Mouse (Mus musculus): ENCODE measurements around the gene March1. TPM values are rescaled to one million over a fixed set of nuclear protein-coding genes. Genes with fewer than 3 reads are reported as not detected.

March1 gene
- polyA plus RNA-seq, 1 experiment from 2014 or later, result 0.45 TPM

- no peaks in the 10 kb centered on the region for H3K4me1 ChIP-seq (ENCODE audit: insufficient read depth)
- no peak overlapping the region for H3K27ac ChIP-seq (ENCODE audit: low read depth)
- no peak overlapping the region for H3K9ac ChIP-seq
- ATAC-seq (ENCODE audit: insufficient read depth) (no peak), DNase-seq (no peak)
- 73% methylated on average over 1 of the region's 1 CpGs for WGBS
- H3K9me3 ChIP-seq (ENCODE audit: low read depth, low read length), result no peaks in the 10 kb centered on the region
- no peak for TF ChIP-seq CTCF (IDR thresholded peaks at IDR 0.05; ENCODE audit: low read depth)
- no peaks in the 10 kb centered on the region for H3K36me3 ChIP-seq (ENCODE audit: insufficient read depth)
- H3K4me3 ChIP-seq (ENCODE audit: low read depth, low read length), result no peak overlapping the region
- no peak overlapping the region for H3K4me2 ChIP-seq
- no peaks in the 10 kb centered on the region for H3K27me3 ChIP-seq (ENCODE audit: insufficient read depth, low read length)
These were observed 549.1 kb downstream of the March1 start for GRCm38 (mm10) chr8:66166835-66167234.

- no peak for TF ChIP-seq CTCF (IDR thresholded peaks at IDR 0.05; ENCODE audit: low read depth)
- no peak overlapping the region for H3K4me2 ChIP-seq
- H3K36me3 ChIP-seq (ENCODE audit: insufficient read depth), result no peaks in the 10 kb centered on the region
- no peak overlapping the region for H3K27ac ChIP-seq (ENCODE audit: low read depth)
- no peak for DNase-seq
- H3K4me1 ChIP-seq (ENCODE audit: insufficient read depth), result no peaks in the 10 kb centered on the region
- H3K9me3 ChIP-seq (ENCODE audit: low read depth, low read length), result no peaks in the 10 kb centered on the region
- no peak overlapping the region for H3K9ac ChIP-seq
- no peak for ATAC-seq (ENCODE audit: insufficient read depth)
- no peak overlapping the region for H3K4me3 ChIP-seq (ENCODE audit: low read depth, low read length)
- H3K27me3 ChIP-seq (ENCODE audit: insufficient read depth, low read length), result no peaks in the 10 kb centered on the region
- 57% methylated on average over 2 of the region's 2 CpGs for WGBS
These were observed 549.9 kb downstream of the March1 start for GRCm38 (mm10) chr8:66167405-66168173.

- Histone ChIP-seq H3K4me2 (no peak overlapping the region), H3K9ac (no peak overlapping the region), H3K9me3 (ENCODE audit: low read depth, low read length) (no peaks in the 10 kb centered on the region), H3K36me3 (ENCODE audit: insufficient read depth) (no peaks in the 10 kb centered on the region), H3K4me3 (ENCODE audit: low read depth, low read length) (no peak overlapping the region), H3K27me3 (ENCODE audit: insufficient read depth, low read length) (no peaks in the 10 kb centered on the region), H3K4me1 (ENCODE audit: insufficient read depth) (no peaks in the 10 kb centered on the region), H3K27ac (ENCODE audit: low read depth) (no peak overlapping the region)
- ATAC-seq (ENCODE audit: insufficient read depth) (no peak), DNase-seq (no peak)
- 83% methylated on average over 1 of the region's 1 CpGs for WGBS
- no peak for TF ChIP-seq CTCF (IDR thresholded peaks at IDR 0.05; ENCODE audit: low read depth)
These were observed 561.6 kb downstream of the March1 start for GRCm38 (mm10) chr8:66179336-66179735.

- H3K27me3 ChIP-seq (ENCODE audit: insufficient read depth, low read length), result no peaks in the 10 kb centered on the region
- WGBS, result 46% methylated on average over 4 of the region's 4 CpGs
- H3K9ac ChIP-seq, result no peak overlapping the region
- DNase-seq, result no peak
- H3K4me3 ChIP-seq (ENCODE audit: low read depth, low read length), result no peak overlapping the region
- ATAC-seq (ENCODE audit: insufficient read depth), result no peak
- TF ChIP-seq CTCF (IDR thresholded peaks at IDR 0.05; ENCODE audit: low read depth), result no peak
- no peak overlapping the region for H3K4me2 ChIP-seq
- no peaks in the 10 kb centered on the region for H3K36me3 ChIP-seq (ENCODE audit: insufficient read depth)
- no peaks in the 10 kb centered on the region for H3K4me1 ChIP-seq (ENCODE audit: insufficient read depth)
- H3K27ac ChIP-seq (ENCODE audit: low read depth), result no peak overlapping the region
- no peaks in the 10 kb centered on the region for H3K9me3 ChIP-seq (ENCODE audit: low read depth, low read length)
These were observed 563.6 kb downstream of the March1 start for GRCm38 (mm10) chr8:66181265-66181664.

- Histone ChIP-seq H3K9me3 (ENCODE audit: low read depth, low read length) (no peaks in the 10 kb centered on the region), H3K27ac (ENCODE audit: low read depth) (no peak overlapping the region), H3K9ac (no peak overlapping the region), H3K4me3 (ENCODE audit: low read depth, low read length) (no peak overlapping the region), H3K36me3 (ENCODE audit: insufficient read depth) (no peaks in the 10 kb centered on the region), H3K4me2 (no peak overlapping the region), H3K27me3 (ENCODE audit: insufficient read depth, low read length) (no peaks in the 10 kb centered on the region), H3K4me1 (ENCODE audit: insufficient read depth) (no peaks in the 10 kb centered on the region)
- no peak for TF ChIP-seq CTCF (IDR thresholded peaks at IDR 0.05; ENCODE audit: low read depth)
- DNase-seq (no peak), ATAC-seq (ENCODE audit: insufficient read depth) (no peak)
- WGBS, result 51% methylated on average over 3 of the region's 3 CpGs
These were observed 564.6 kb downstream of the March1 start for GRCm38 (mm10) chr8:66182257-66182656.

- H3K4me1 ChIP-seq (ENCODE audit: insufficient read depth), result no peaks in the 10 kb centered on the region
- no peak overlapping the region for H3K4me2 ChIP-seq
- no peak overlapping the region for H3K9ac ChIP-seq
- 46% methylated on average over 2 of the region's 2 CpGs for WGBS
- H3K4me3 ChIP-seq (ENCODE audit: low read depth, low read length), result no peak overlapping the region
- H3K36me3 ChIP-seq (ENCODE audit: insufficient read depth), result no peaks in the 10 kb centered on the region
- TF ChIP-seq CTCF (IDR thresholded peaks at IDR 0.05; ENCODE audit: low read depth), result no peak
- H3K27me3 ChIP-seq (ENCODE audit: insufficient read depth, low read length), result no peaks in the 10 kb centered on the region
- no peak for ATAC-seq (ENCODE audit: insufficient read depth)
- H3K27ac ChIP-seq (ENCODE audit: low read depth), result no peak overlapping the region
- DNase-seq, result no peak
- H3K9me3 ChIP-seq (ENCODE audit: low read depth, low read length), result no peaks in the 10 kb centered on the region
These were observed 565.8 kb downstream of the March1 start for GRCm38 (mm10) chr8:66183454-66183853.

- WGBS, result 88% methylated on average over 2 of the region's 2 CpGs
These were observed 567.5 kb downstream of the March1 start for GRCm38 (mm10) chr8:66185226-66185625.

More at GRCm38 (mm10) chr8:66185226-66185625, 567.5 kb downstream of the March1 start:
- Histone ChIP-seq H3K4me2 (no peak overlapping the region), H3K27ac (ENCODE audit: low read depth) (no peak overlapping the region), H3K27me3 (ENCODE audit: insufficient read depth, low read length) (no peaks in the 10 kb centered on the region), H3K4me1 (ENCODE audit: insufficient read depth) (no peaks in the 10 kb centered on the region), H3K4me3 (ENCODE audit: low read depth, low read length) (no peak overlapping the region), H3K9me3 (ENCODE audit: low read depth, low read length) (no peaks in the 10 kb centered on the region), H3K9ac (no peak overlapping the region), H3K36me3 (ENCODE audit: insufficient read depth) (no peaks in the 10 kb centered on the region)
- DNase-seq, result no peak
- no peak for ATAC-seq (ENCODE audit: insufficient read depth)
- TF ChIP-seq CTCF (IDR thresholded peaks at IDR 0.05; ENCODE audit: low read depth), result no peak
